Mouse (Mus musculus) small intestine, adult 2 months (tissue): ENCODE results near the gene Ercc1.

Experiments
- CTCF ChIP-seq: fragments of 200-500 bp; IDR thresholded peaks from 2 replicates; pipeline ENCODE4 v1.5.1; 2012; ENCODE audit warnings: low read depth, mild to moderate bottlenecking, control low read depth, inconsistent platforms, low read length, moderate library complexity, mixed read lengths; ENCODE audit not compliant: insufficient replicate concordance, insufficient read length; ENCODE audit errors: extremely low read depth
- POLR2A ChIP-seq: fragments of 200-500 bp; IDR thresholded peaks from 2 replicates; pipeline ENCODE4 v1.6.1; 2012; ENCODE audit warnings: low read depth, mild to moderate bottlenecking, control low read depth, inconsistent platforms, low read length, moderate library complexity

DNA sequence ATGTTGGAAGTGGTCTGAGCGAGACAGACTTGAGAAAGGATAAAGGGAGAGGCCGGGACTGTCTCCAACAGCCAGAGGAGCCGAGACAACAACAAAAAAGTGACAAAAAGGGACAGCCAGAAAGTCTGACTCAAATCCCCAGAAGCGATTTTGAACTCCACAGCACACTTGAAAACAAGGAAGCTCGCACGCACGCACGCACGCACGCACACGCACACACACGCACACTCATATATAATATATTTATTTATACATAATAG lies 41.6 kb upstream of the Ercc1 start:
- TF ChIP-seq POLR2A (no peak), CTCF (no peak)
